Mouse (Mus musculus) heart, embryonic 14.5 days (tissue): ENCODE results near the gene Rhoj. TPM values are rescaled to one million over a fixed set of nuclear protein-coding genes. Genes with fewer than 3 reads are reported as not detected.

Source experiments
- ATAC-seq: fragments of 200-750 bp; cut with Nextera tagmentation; 2 replicates; pipeline ENCODE4 v1.8.0; 2017; ENCODE audit warnings: low read depth, moderate TSS enrichment; ENCODE audit not compliant: insufficient number of reproducible peaks, insufficient read depth, low FRiP score
- H3K27ac ChIP-seq, 2 experiments: fragments of 200-500 bp in 1 of 2; fragments of 300-500 bp in 1 of 2; sonication (generic) in 1 of 2; replicated peaks in 1 of 2; 2 replicates each; pipeline ENCODE4 v1.5.1; 2012 to 2014; ENCODE audit warnings: low read depth in 2 of 2, low read length in 2 of 2, control low read depth in 1 of 2, mild to moderate bottlenecking in 1 of 2, mixed read lengths in 1 of 2; ENCODE audit not compliant: control insufficient read depth in 1 of 2, insufficient read depth in 1 of 2
- H3K27me3 ChIP-seq: fragments of 300-500 bp; sonication (generic); 2 replicates; pipeline ENCODE4 v1.6.1; 2014; ENCODE audit warnings: mild to moderate bottlenecking, low read length, control low read depth; ENCODE audit not compliant: control insufficient read depth, insufficient read depth
- H3K36me3 ChIP-seq: fragments of 300-500 bp; sonication (generic); 2 replicates; pipeline ENCODE4 v1.6.1; 2014; ENCODE audit warnings: mild to moderate bottlenecking, control low read depth, low read length, mixed read lengths; ENCODE audit not compliant: control insufficient read depth, insufficient read depth
- H3K4me1 ChIP-seq, 2 experiments: fragments of 200-500 bp in 1 of 2; fragments of 300-500 bp in 1 of 2; sonication (generic) in 1 of 2; 2 replicates each; pipeline ENCODE4 v1.6.1; 2012 to 2014; ENCODE audit warnings: low read length in 2 of 2, control low read depth in 1 of 2, mixed read lengths in 1 of 2; ENCODE audit not compliant: control insufficient read depth in 2 of 2, insufficient read depth in 2 of 2
- H3K4me2 ChIP-seq: fragments of 300-500 bp; sonication (generic); 2 replicates; pipeline ENCODE4 v1.6.1; 2014; ENCODE audit warnings: mild to moderate bottlenecking, low read length
- H3K4me3 ChIP-seq, 2 experiments: fragments of 200-500 bp in 1 of 2; fragments of 300-500 bp in 1 of 2; sonication (generic) in 1 of 2; 2 replicates each; pipeline ENCODE4 v1.5.1; 2012 to 2014; ENCODE audit warnings: low read length in 2 of 2, mild to moderate bottlenecking in 2 of 2, control low read depth in 1 of 2, low read depth in 1 of 2, moderate library complexity in 1 of 2; ENCODE audit not compliant: control insufficient read depth in 1 of 2, insufficient read depth in 1 of 2
- H3K9ac ChIP-seq: fragments of 300-500 bp; sonication (generic); 2 replicates; pipeline ENCODE4 v1.6.1; 2014; ENCODE audit warnings: mild to moderate bottlenecking, low read length
- H3K9me3 ChIP-seq: fragments of 300-500 bp; sonication (generic); 2 replicates; pipeline ENCODE4 v1.6.1; 2016; ENCODE audit warnings: low read length, control low read depth; ENCODE audit not compliant: control insufficient read depth
- WGBS: fragments of 180-500 bp; shearing (Covaris S2); extraction: QIAGEN DNeasy Blood & Tissue Kit; methylation state at CpG from one replicate; pipeline ENCODE4 v1.1.7; 2014; 5-methylcytosine and 5-hydroxymethylcytosine counted together
- polyA plus RNA-seq: library from polyadenylated mRNA; unstranded; fragments of >200 nt; fragmentation: Nextera tagmentation; extraction: Ambion mirVana; gene quantifications from 2 replicates; pipeline ENCODE4 v1.2.1, GENCODE M21; 2014

Gene Rhoj
- polyA plus RNA-seq, 1 experiment from 2014 or later, result 48.5 TPM

- H3K4me3 ChIP-seq, result no peak overlapping the region
- no peak overlapping the region for H3K9ac ChIP-seq
- 88% methylated on average over 10 of the region's 10 CpGs for WGBS
- peaks cover 0 to 2% of the 10 kb centered on the region in 2 experiments; a peak in 1 of 4 replicates for H3K4me1 ChIP-seq
- H3K9me3 ChIP-seq, result no peaks in the 10 kb centered on the region
- H3K4me2 ChIP-seq, result no peak overlapping the region
- ATAC-seq, result no peak
- H3K27ac ChIP-seq, result no peak overlapping the region
- no peaks in the 10 kb centered on the region for H3K27me3 ChIP-seq
- H3K36me3 ChIP-seq, result 0 out of 2 replicates have a peak, but pooled peaks cover 7% of the 10 kb centered on the region
Measured at GRCm38 (mm10) chr12:75374437-75374836, 66.3 kb downstream of the Rhoj start.

DNA sequence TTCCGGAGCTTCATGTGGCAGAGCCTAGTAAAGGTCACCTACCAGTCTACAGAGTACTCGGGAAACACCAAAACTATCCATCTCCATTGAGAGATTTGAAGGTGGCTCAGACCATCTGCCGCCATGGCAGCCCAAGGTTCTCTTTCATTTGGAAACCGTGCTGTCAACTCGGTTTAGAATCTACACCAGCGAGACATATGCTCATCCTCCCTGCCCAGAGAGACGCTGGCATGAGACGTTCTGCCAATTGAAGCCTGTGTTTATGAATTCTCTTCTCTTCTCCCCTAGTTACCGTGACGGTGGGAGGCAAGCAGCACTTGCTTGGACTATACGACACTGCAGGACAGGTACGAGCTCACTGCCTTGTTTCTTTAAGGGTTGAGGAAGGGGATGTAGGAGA lies 66.9 kb downstream of the Rhoj start:
- WGBS, result 85% methylated on average over 12 of the region's 12 CpGs

GRCm38 (mm10) chr12:75376126-75376525 lies 68.0 kb downstream of the Rhoj start:
- ATAC-seq, result no peak
- H3K9me3 ChIP-seq, result no peaks in the 10 kb centered on the region
- H3K27me3 ChIP-seq, result no peaks in the 10 kb centered on the region
- no peak overlapping the region for H3K9ac ChIP-seq
- no peak overlapping the region for H3K27ac ChIP-seq
- no peak overlapping the region for H3K4me2 ChIP-seq
- H3K36me3 ChIP-seq, result 0 out of 2 replicates have a peak, but pooled peaks cover 7% of the 10 kb centered on the region
- WGBS, result 93% methylated on average over 6 of the region's 6 CpGs
- H3K4me3 ChIP-seq, result no peak overlapping the region
- no peaks in the 10 kb centered on the region for H3K4me1 ChIP-seq

More for the DNA sequence above, 66.9 kb downstream of the Rhoj start:
- Histone ChIP-seq H3K4me1 (no peaks in the 10 kb centered on the region), H3K4me3 (no peak overlapping the region), H3K36me3 (0 out of 2 replicates have a peak, but pooled peaks cover 7% of the 10 kb centered on the region), H3K27ac (no peak overlapping the region), H3K9ac (no peak overlapping the region), H3K9me3 (no peaks in the 10 kb centered on the region), H3K4me2 (no peak overlapping the region), H3K27me3 (no peaks in the 10 kb centered on the region)
- ATAC-seq, result no peak

DNA sequence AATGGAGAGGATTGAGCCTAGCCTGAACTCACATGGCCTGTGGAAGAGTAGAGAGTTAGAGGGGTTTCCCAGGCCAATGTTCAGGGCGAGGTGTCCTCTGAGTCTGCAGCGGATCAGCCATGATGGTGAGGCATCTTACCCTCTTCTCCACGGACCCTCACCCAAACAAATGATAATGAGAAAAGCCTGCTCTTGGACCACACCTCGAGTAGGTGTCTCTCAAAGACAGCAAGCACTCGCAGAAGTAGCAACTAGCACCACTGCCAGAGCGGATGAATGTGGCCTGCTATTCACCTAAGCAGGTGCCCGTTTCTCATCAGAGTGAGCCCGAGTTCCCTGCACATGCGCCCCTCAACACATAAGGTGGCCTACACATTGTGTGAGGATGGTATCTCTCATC lies 78.6 kb downstream of the Rhoj start:
- no peaks in the 10 kb centered on the region for H3K27me3 ChIP-seq
- no peak overlapping the region for H3K4me3 ChIP-seq
- no peak for ATAC-seq
- no peak overlapping the region for H3K9ac ChIP-seq
- no peaks in the 10 kb centered on the region for H3K9me3 ChIP-seq
- no peak overlapping the region for H3K27ac ChIP-seq
- 88% methylated on average over 9 of the region's 9 CpGs for WGBS
- no peaks in the 10 kb centered on the region for H3K4me1 ChIP-seq
- H3K36me3 ChIP-seq, result no peaks in the 10 kb centered on the region
- H3K4me2 ChIP-seq, result no peak overlapping the region

DNA sequence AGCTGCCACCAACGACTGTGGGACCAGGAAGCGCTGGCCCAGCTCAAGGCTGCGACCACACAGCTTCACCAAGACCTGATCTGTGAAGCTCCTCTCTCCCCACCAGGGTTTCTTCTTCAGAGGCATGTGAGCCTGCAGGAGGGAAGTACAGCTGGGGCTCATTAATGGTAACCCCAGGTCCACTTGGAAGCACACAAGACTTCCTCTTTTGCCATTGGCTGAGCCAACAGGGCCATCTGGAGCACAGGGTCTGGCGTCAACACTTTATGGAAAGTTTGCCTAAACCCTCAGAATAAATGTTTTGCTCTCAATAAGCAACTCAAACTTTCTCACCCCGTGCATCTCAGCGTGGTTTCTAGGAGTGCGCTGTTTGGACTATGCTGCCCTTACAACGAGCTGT lies 79.0 kb downstream of the Rhoj start:
- H3K27me3 ChIP-seq, result no peaks in the 10 kb centered on the region
- H3K4me2 ChIP-seq, result no peak overlapping the region
- H3K9me3 ChIP-seq, result no peaks in the 10 kb centered on the region
- no peak overlapping the region for H3K27ac ChIP-seq
- H3K4me1 ChIP-seq, result no peaks in the 10 kb centered on the region
- no peaks in the 10 kb centered on the region for H3K36me3 ChIP-seq
- no peak for ATAC-seq
- H3K4me3 ChIP-seq, result no peak overlapping the region
- 83% methylated on average over 8 of the region's 8 CpGs for WGBS
- no peak overlapping the region for H3K9ac ChIP-seq

- no peak overlapping the region for H3K4me2 ChIP-seq
- H3K27me3 ChIP-seq, result no peaks in the 10 kb centered on the region
- H3K36me3 ChIP-seq, result no peaks in the 10 kb centered on the region
- no peak overlapping the region for H3K4me3 ChIP-seq
- no peaks in the 10 kb centered on the region for H3K4me1 ChIP-seq
- H3K27ac ChIP-seq, result no peak overlapping the region
- no peak for ATAC-seq
- H3K9ac ChIP-seq, result no peak overlapping the region
- WGBS, result 51% methylated on average over 15 of the region's 15 CpGs
- H3K9me3 ChIP-seq, result no peaks in the 10 kb centered on the region
Measured at GRCm38 (mm10) chr12:75387846-75388245, 79.7 kb downstream of the Rhoj start.

- Histone ChIP-seq H3K9ac (no peak overlapping the region), H3K9me3 (no peaks in the 10 kb centered on the region), H3K27ac (no peak overlapping the region), H3K4me3 (no peak overlapping the region), H3K27me3 (no peaks in the 10 kb centered on the region), H3K4me1 (no peaks in the 10 kb centered on the region), H3K36me3 (no peaks in the 10 kb centered on the region), H3K4me2 (no peak overlapping the region)
- no peak for ATAC-seq
- 84% methylated on average over 9 of the region's 9 CpGs for WGBS
Measured at GRCm38 (mm10) chr12:75388521-75388920, 80.4 kb downstream of the Rhoj start.

DNA sequence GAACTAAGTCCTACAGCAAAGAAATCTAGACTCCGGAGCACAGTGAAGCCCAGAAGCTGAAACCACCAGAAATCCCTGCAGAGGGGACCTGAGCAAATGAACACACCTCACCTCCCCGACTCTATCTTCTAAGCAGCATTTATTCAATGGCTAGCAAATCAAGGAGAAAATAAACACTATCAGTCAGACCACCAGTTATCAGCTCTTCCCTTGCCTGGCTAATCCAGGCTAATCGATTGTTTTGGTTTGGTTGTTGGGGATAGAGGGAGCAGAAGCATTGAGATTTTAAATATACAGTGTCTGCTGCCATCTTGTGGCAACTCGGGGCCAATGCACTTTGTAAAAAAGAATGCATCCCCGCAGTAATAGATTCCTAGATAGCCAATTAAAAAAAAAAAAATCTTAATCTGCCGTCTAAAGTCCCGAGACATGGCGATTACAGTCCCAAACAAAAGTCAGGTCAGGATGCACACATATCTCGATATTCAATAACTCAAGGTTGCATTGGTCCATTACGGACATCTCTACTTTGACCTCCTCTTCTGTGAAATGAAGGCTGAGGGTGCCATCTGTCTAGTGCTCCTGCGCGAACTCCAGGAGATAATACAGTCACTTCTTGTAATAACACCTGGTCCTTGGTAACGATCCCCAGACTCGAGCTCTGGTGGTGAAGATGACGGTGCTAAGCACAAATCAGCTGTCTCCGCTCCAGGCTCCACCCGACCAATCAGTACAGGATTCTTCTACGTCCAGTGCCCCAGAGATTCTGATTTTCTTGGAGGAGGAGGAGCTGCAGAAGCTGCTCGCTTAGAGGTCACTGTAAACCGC lies 81.4 kb downstream of the Rhoj start:
- no peaks in the 10 kb centered on the region for H3K36me3 ChIP-seq
- no peak overlapping the region for H3K4me3 ChIP-seq
- no peak overlapping the region for H3K27ac ChIP-seq
- H3K27me3 ChIP-seq, result no peaks in the 10 kb centered on the region
- no peaks in the 10 kb centered on the region for H3K9me3 ChIP-seq
- no peak for ATAC-seq
- H3K4me1 ChIP-seq, result no peaks in the 10 kb centered on the region
- WGBS, result 40% methylated on average over 20 of the region's 20 CpGs
- no peak overlapping the region for H3K9ac ChIP-seq
- H3K4me2 ChIP-seq, result no peak overlapping the region
